Mouse (Mus musculus) small intestine, adult 2 months (tissue): ENCODE data around the gene Pank4. TPM values are rescaled to one million over a fixed set of nuclear protein-coding genes. Genes with fewer than 3 reads are reported as not detected.

Experiments
- H3K27ac ChIP-seq: fragments of 200-500 bp; 2 replicates; pipeline ENCODE4 v1.5.1; 2012; ENCODE audit warnings: low read depth, low read length, control low read depth, inconsistent platforms; ENCODE audit not compliant: insufficient read depth
- H3K27me3 ChIP-seq: fragments of 200-500 bp; 2 replicates; pipeline ENCODE4 v1.6.1; 2012; ENCODE audit warnings: mild to moderate bottlenecking, moderate library complexity, low read length, inconsistent platforms; ENCODE audit not compliant: control insufficient read depth, insufficient read depth
- H3K36me3 ChIP-seq: fragments of 200-500 bp; 2 replicates; pipeline ENCODE4 v1.6.1; 2012; ENCODE audit warnings: mild to moderate bottlenecking, low read length, control low read depth, inconsistent platforms; ENCODE audit not compliant: control insufficient read depth, insufficient read depth
- H3K4me1 ChIP-seq: fragments of 200-500 bp; 2 replicates; pipeline ENCODE4 v1.6.1; 2012; ENCODE audit warnings: low read length, inconsistent platforms, mixed read lengths; ENCODE audit not compliant: control insufficient read depth, insufficient read depth, insufficient read length
- H3K4me3 ChIP-seq: fragments of 200-500 bp; 2 replicates; pipeline ENCODE4 v1.5.1; 2012; ENCODE audit warnings: low read depth, mild to moderate bottlenecking, control low read depth, inconsistent platforms, low read length, moderate library complexity
- CTCF ChIP-seq: fragments of 200-500 bp; IDR thresholded peaks from 2 replicates; pipeline ENCODE4 v1.5.1; 2012; ENCODE audit warnings: low read depth, mild to moderate bottlenecking, control low read depth, inconsistent platforms, low read length, moderate library complexity, mixed read lengths; ENCODE audit not compliant: insufficient replicate concordance, insufficient read length; ENCODE audit errors: extremely low read depth
- POLR2A ChIP-seq: fragments of 200-500 bp; IDR thresholded peaks from 2 replicates; pipeline ENCODE4 v1.6.1; 2012; ENCODE audit warnings: low read depth, mild to moderate bottlenecking, control low read depth, inconsistent platforms, low read length, moderate library complexity
- WGBS: fragments of 180-500 bp; shearing (Covaris S2); methylation state at CpG from one replicate; pipeline ENCODE4 v1.1.7; 2018; 5-methylcytosine and 5-hydroxymethylcytosine counted together
- polyA plus RNA-seq: library from polyadenylated mRNA; depleted of rRNA; stranded (reverse); fragments of >200 nt; gene quantifications from 2 replicates; pipeline ENCODE4 v1.2.3, GENCODE M21; 2012

Pank4 gene
- polyA plus RNA-seq, 1 experiment: 36.1 TPM

GRCm38 (mm10) chr4:154963190-154963836 is 610 bp upstream of the Pank4 start:
- H3K4me1 ChIP-seq: peaks cover 9% of the 10 kb centered on the region
- no peak overlapping the region for H3K27ac ChIP-seq
- TF ChIP-seq POLR2A: no peak
- TF ChIP-seq CTCF: no peak
- H3K36me3 ChIP-seq: no peaks in the 10 kb centered on the region
- WGBS: 76% methylated on average over 11 of the region's 11 CpGs
- H3K4me3 ChIP-seq: peak overlapping the region; percentile 93; the same call in 1 of the 2 replicates
- H3K27me3 ChIP-seq: peaks cover 21% of the 10 kb centered on the region

GRCm38 (mm10) chr4:154964581-154965235 is 785 bp downstream of the Pank4 start:
- TF ChIP-seq POLR2A (no peak), CTCF (no peak)
- WGBS: under 1% methylated on average over 36 of the region's 36 CpGs
- H3K27me3 ChIP-seq: peaks cover 14% of the 10 kb centered on the region
- peak overlapping the region; percentile 9; the same call in 1 of the 2 replicates for H3K27ac ChIP-seq
- H3K4me1 ChIP-seq: peaks cover 9% of the 10 kb centered on the region
- H3K4me3 ChIP-seq: peak overlapping the region; percentile 93
- H3K36me3 ChIP-seq: peaks cover 7% of the 10 kb centered on the region

GRCm38 (mm10) chr4:154965856-154966255 is 1.9 kb downstream of the Pank4 start:
- TF ChIP-seq CTCF: no peak
- no peak for TF ChIP-seq POLR2A
- Histone ChIP-seq H3K27ac (no peak overlapping the region), H3K36me3 (peaks cover 19% of the 10 kb centered on the region), H3K4me3 (no peak overlapping the region), H3K4me1 (peaks cover 9% of the 10 kb centered on the region), H3K27me3 (peaks cover 6% of the 10 kb centered on the region)
- 72% methylated on average over 3 of the region's 3 CpGs for WGBS

GRCm38 (mm10) chr4:154967173-154967572 is 3.2 kb downstream of the Pank4 start:
- peak; percentile 32; the same call in 1 of the 2 replicates for TF ChIP-seq CTCF
- TF ChIP-seq POLR2A: no peak
- Histone ChIP-seq H3K4me3 (no peak overlapping the region), H3K27me3 (no peaks in the 10 kb centered on the region), H3K36me3 (peaks cover 32% of the 10 kb centered on the region), H3K27ac (no peak overlapping the region), H3K4me1 (peaks cover 2% of the 10 kb centered on the region; the same call in 1 of the 2 replicates)
- 60% methylated on average over 5 of the region's 5 CpGs for WGBS

- no peak overlapping the region for H3K27ac ChIP-seq
- H3K4me3 ChIP-seq: no peak overlapping the region
- 91% methylated on average over 12 of the region's 12 CpGs for WGBS
- H3K36me3 ChIP-seq: peaks cover 81% of the 10 kb centered on the region
- H3K4me1 ChIP-seq: no peaks in the 10 kb centered on the region
- H3K27me3 ChIP-seq: no peaks in the 10 kb centered on the region
- no peak for TF ChIP-seq POLR2A
- TF ChIP-seq CTCF: no peak
These were observed 8.6 kb downstream of the Pank4 start for GRCm38 (mm10) chr4:154972546-154972945.

- TF ChIP-seq POLR2A (no peak), CTCF (no peak)
- Histone ChIP-seq H3K27me3 (no peaks in the 10 kb centered on the region), H3K27ac (no peak overlapping the region), H3K4me1 (no peaks in the 10 kb centered on the region), H3K4me3 (no peak overlapping the region), H3K36me3 (peaks cover 94% of the 10 kb centered on the region)
- 84% methylated on average over 11 of the region's 11 CpGs for WGBS
These were observed 10.3 kb downstream of the Pank4 start for GRCm38 (mm10) chr4:154974163-154974611.

- Histone ChIP-seq H3K36me3 (peaks cover 60% of the 10 kb centered on the region), H3K27ac (no peak overlapping the region), H3K4me3 (no peak overlapping the region), H3K4me1 (peaks cover 3% of the 10 kb centered on the region), H3K27me3 (no peaks in the 10 kb centered on the region)
- TF ChIP-seq CTCF (peak; percentile 41; the same call in 1 of the 2 replicates), POLR2A (no peak)
- WGBS: 99% methylated on average over 4 of the region's 4 CpGs
These were observed 16.2 kb downstream of the Pank4 start for GRCm38 (mm10) chr4:154980110-154980509.
